Mouse (Mus musculus) brown adipose tissue, adult 24 weeks (tissue): ENCODE results near the gene Top2b. TPM values are rescaled to one million over a fixed set of nuclear protein-coding genes. Genes with fewer than 3 reads are reported as not detected.

ENCODE experiments used
- H3K27ac ChIP-seq: fragments of 200-500 bp; replicated peaks from 2 replicates; pipeline ENCODE4 v1.5.1; 2012; ENCODE audit warnings: low read depth, mild to moderate bottlenecking, low read length
- H3K4me1 ChIP-seq: fragments of 200-500 bp; 2 replicates; pipeline ENCODE4 v1.6.1; 2012; ENCODE audit warnings: low read length, mixed read lengths; ENCODE audit not compliant: control insufficient read depth, insufficient read depth, insufficient read length
- H3K4me3 ChIP-seq: fragments of 200-500 bp; 2 replicates; pipeline ENCODE4 v1.5.1; 2012; ENCODE audit warnings: low read depth, mild to moderate bottlenecking, low read length, moderate library complexity; ENCODE audit not compliant: insufficient read depth
- polyA plus RNA-seq: library from polyadenylated mRNA; stranded (reverse); fragments of >200 nt; gene quantifications from 2 replicates; pipeline ENCODE4 v1.2.4, GENCODE M21; 2012; ENCODE audit not compliant: missing spikeins, insufficient read depth, insufficient read length

The Top2b gene
- polyA plus RNA-seq, 1 experiment = 60.6 TPM

GRCm38 (mm10) chr14:16439385-16440126 is 74.6 kb downstream of the Top2b start:
- H3K4me1 ChIP-seq = no peaks in the 10 kb centered on the region
- H3K27ac ChIP-seq = no peak overlapping the region
- no peak overlapping the region for H3K4me3 ChIP-seq

- Histone ChIP-seq H3K27ac (no peak overlapping the region), H3K4me1 (no peaks in the 10 kb centered on the region; the same call in 1 of the 2 replicates), H3K4me3 (no peak overlapping the region)
Observed at GRCm38 (mm10) chr14:16444859-16445258, 79.9 kb downstream of the Top2b start.

GRCm38 (mm10) chr14:16447587-16447986 is 82.6 kb downstream of the Top2b start:
- Histone ChIP-seq H3K4me3 (no peak overlapping the region), H3K4me1 (no peaks in the 10 kb centered on the region; the same call in 1 of the 2 replicates), H3K27ac (no peak overlapping the region)

- H3K27ac ChIP-seq = no peak overlapping the region
- H3K4me3 ChIP-seq = no peak overlapping the region
- no peaks in the 10 kb centered on the region; the same call in 1 of the 2 replicates for H3K4me1 ChIP-seq
Observed at GRCm38 (mm10) chr14:16448269-16448987, 83.4 kb downstream of the Top2b start.

GRCm38 (mm10) chr14:16478606-16479323 is 113.8 kb downstream of the Top2b start:
- Histone ChIP-seq H3K27ac (peak overlapping the region; percentile 68), H3K4me3 (no peak overlapping the region), H3K4me1 (peaks cover 13% of the 10 kb centered on the region; the same call in 1 of the 2 replicates)

- no peak overlapping the region for H3K4me3 ChIP-seq
- H3K4me1 ChIP-seq = peaks cover 17% of the 10 kb centered on the region; the same call in 1 of the 2 replicates
- H3K27ac ChIP-seq = peak overlapping the region; percentile 68
Observed at GRCm38 (mm10) chr14:16479521-16479920, 114.5 kb downstream of the Top2b start.

GRCm38 (mm10) chr14:16480621-16481020 is 115.6 kb downstream of the Top2b start:
- Histone ChIP-seq H3K4me3 (no peak overlapping the region), H3K4me1 (peaks cover 19% of the 10 kb centered on the region; the same call in 1 of the 2 replicates), H3K27ac (0 out of 2 replicates have a peak overlapping the region, but pooled peaks have one; percentile 4)

GRCm38 (mm10) chr14:16483656-16484380 is 118.8 kb downstream of the Top2b start:
- Histone ChIP-seq H3K27ac (peak overlapping the region; percentile 99), H3K4me3 (no peak overlapping the region), H3K4me1 (peaks cover 19% of the 10 kb centered on the region; the same call in 1 of the 2 replicates)

Other genes starting within 250 kb of the Top2b start
- 38.8 and 51.0 TPM in 2 replicates for gene Ngly1, start 115.9 kb upstream of the Top2b start, polyA plus RNA-seq
- gene Oxsm, start 115.4 kb upstream of the Top2b start, polyA plus RNA-seq = 21.5 and 29.3 TPM in 2 replicates